Mouse (Mus musculus): ENCODE measurements around the gene Ccdc51.
"Not testable (repeated sequence)": the region's sequence is repeated elsewhere in the genome, so short reads cannot be mapped to it uniquely, and the experiment has no call there.

Gene Ccdc51

DNA sequence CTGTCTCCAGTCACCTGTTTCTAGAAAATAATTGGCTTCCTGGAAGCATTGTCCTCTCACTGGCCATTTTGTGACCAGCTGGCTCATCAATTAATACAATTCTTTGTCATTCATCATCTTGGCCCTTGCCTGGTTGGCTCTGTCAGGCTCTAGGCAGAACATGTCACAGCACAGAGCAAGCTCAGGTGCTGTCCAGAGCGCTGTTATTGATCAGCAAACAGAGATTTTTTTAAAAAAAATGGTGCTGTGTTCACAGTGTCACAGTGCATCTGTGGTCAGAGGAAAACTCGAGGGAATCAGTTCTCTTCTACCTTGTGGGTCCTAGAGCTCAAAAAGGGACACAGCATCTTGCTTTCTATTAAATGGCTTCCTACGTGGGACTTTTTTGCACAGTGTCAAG lies 43.2 kb downstream of the Ccdc51 start:
- no peak for DNase-seq

DNA sequence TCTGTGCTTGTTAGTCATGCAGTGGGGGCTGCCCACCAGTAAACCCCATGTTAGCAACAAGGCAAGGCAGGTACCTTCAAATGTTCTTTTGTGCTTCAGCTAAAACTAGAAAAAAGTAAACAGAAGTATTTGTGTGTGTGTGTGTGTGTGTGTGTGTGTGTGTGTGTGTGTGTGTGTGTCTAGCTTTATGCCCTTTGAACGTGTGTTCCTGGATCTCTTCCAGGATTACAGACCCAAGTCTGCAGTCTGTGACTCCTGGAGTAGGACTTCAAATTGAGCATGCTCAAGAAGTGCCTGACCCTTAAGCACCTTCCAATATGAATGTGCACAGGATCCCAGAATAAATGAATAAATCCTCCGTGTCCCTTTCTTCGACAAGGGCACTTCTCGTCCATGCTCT lies 44.8 kb downstream of the Ccdc51 start:
- DNase-seq = no peak

DNA sequence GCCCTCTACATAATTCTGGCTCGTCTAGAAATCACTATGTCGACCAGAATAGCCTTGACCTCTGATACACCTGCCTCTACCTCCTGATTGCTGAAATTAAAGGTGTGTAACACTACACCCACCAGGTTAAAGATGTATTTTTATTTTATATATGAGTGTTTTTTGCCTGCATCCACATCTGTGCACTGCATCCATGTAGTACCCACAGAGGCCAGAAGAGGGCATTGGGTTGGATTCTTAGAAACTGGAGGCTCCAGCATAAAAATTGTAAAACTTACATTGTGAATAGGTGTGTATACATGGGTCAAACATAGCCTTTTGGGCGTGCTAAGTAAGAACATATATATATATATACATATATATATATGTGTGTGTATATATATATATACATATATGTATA lies 45.9 kb downstream of the Ccdc51 start:
- no peak for DNase-seq

DNA sequence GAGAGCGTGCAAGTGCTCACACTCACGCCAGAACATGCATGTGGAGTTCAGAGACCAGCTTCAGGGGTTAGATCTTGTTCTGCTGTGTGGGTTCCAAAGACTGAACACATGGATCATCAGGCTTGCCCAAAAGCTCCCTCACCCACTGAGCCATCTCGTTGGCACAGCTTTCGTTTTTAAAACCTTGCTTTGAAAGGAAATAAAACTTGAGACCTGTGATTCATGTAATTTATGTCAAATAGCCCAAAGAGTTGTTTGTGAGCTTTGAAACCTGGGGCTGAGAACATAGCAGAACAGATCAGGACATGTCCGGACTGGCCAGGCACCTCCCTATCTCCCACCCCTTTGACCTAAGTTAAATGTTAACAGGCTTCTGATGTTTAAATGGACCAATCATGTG lies 47.8 kb downstream of the Ccdc51 start:
- no peak for DNase-seq

DNA sequence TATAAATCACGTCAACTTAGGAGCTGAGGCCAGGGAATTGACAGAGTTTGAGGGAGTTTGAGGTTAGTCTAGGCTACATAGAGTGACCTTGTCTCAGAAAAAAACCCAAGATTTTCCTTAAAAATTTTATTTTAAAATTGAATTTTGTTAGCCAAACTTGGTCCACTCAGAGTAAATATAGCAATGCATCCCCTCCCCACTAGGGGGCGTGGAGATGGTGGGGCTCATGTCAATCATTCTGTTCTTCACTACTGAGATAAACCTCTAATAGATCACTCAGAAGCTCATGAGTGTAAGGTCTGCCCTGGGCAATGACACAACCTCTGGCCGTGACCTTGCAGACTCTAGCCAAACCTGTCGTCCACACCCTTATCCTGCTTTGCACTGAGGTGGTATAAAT lies 58.1 kb downstream of the Ccdc51 start:
- DNase-seq = not testable (repeated sequence)

Measured in cerebellum, adult 9-10 months (tissue).